Mouse (Mus musculus) embryonic facial prominence, embryonic 12.5 days (tissue): ENCODE data around the gene Tmem245. TPM values are rescaled to one million over a fixed set of nuclear protein-coding genes. Genes with fewer than 3 reads are reported as not detected.

Experiments
- ATAC-seq: fragments of 200-750 bp; cut with Nextera tagmentation; 2 replicates; pipeline ENCODE4 v1.8.0; 2017; ENCODE audit not compliant: insufficient number of reproducible peaks, insufficient read depth, low FRiP score, low TSS enrichment
- H3K27ac ChIP-seq: fragments of 300-500 bp; sonication (generic); 2 replicates; pipeline ENCODE4 v1.5.1; 2016; ENCODE audit warnings: mild to moderate bottlenecking
- H3K27me3 ChIP-seq: fragments of 300-500 bp; sonication (generic); 2 replicates; pipeline ENCODE4 v1.6.1; 2016; ENCODE audit warnings: mild to moderate bottlenecking, moderate library complexity
- H3K36me3 ChIP-seq: fragments of 300-500 bp; sonication (generic); 2 replicates; pipeline ENCODE4 v1.6.1; 2016; ENCODE audit warnings: mild to moderate bottlenecking
- H3K4me1 ChIP-seq: fragments of 300-500 bp; sonication (generic); 2 replicates; pipeline ENCODE4 v1.6.1; 2016
- H3K4me2 ChIP-seq: fragments of 300-500 bp; sonication (generic); replicated peaks from 2 replicates; pipeline ENCODE4 v1.6.1; 2016; ENCODE audit warnings: mild to moderate bottlenecking, moderate library complexity
- H3K4me3 ChIP-seq: fragments of 300-500 bp; sonication (generic); 2 replicates; pipeline ENCODE4 v1.5.1; 2016; ENCODE audit warnings: mild to moderate bottlenecking
- H3K9ac ChIP-seq: fragments of 300-500 bp; sonication (generic); 2 replicates; pipeline ENCODE4 v1.6.1; 2016; ENCODE audit warnings: mild to moderate bottlenecking, moderate library complexity
- H3K9me3 ChIP-seq: fragments of 300-500 bp; sonication (generic); 2 replicates; pipeline ENCODE4 v1.6.1; 2016; ENCODE audit warnings: mild to moderate bottlenecking, moderate library complexity
- WGBS: fragments of 180-500 bp; shearing (Covaris S2); methylation state at CpG from one replicate; pipeline ENCODE4 v1.1.7; 2016; 5-methylcytosine and 5-hydroxymethylcytosine counted together
- polyA plus RNA-seq: library from polyadenylated mRNA; unstranded; fragments of >200 nt; fragmentation: Nextera tagmentation; extraction: Ambion mirVana; gene quantifications from 2 replicates; pipeline ENCODE4 v1.2.1, GENCODE M21; 2016

The Tmem245 gene
- polyA plus RNA-seq, 1 experiment from 2014 or later = 13.5 TPM

DNA sequence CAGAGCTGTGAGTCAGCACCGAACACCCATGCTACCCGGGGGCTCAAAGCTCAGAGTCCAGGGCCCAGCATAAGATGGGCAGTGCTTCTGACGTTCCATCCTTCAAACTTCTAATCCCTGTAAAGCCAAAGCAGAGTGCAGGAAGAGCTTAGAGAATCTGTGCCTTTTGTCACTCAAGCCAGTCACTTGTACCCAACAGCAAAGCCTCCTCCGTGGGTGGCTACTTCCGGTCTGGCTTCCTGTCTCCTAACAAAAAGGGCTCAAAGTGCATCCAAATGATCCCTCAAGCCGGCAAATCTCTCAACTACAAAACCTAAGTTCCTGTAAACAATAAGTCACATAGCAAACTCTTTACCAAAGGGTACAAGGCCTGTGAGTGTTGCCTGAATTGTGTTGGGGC lies 2.3 kb upstream of the Tmem245 start:
- no peak overlapping the region for H3K9ac ChIP-seq
- H3K27ac ChIP-seq = no peak overlapping the region
- no peaks in the 10 kb centered on the region for H3K36me3 ChIP-seq
- no peaks in the 10 kb centered on the region for H3K9me3 ChIP-seq
- no peaks in the 10 kb centered on the region for H3K27me3 ChIP-seq
- no peak overlapping the region for H3K4me3 ChIP-seq
- 68% methylated on average over 6 of the region's 6 CpGs for WGBS
- H3K4me1 ChIP-seq = peaks cover 14% of the 10 kb centered on the region
- no peak overlapping the region for H3K4me2 ChIP-seq
- ATAC-seq = no peak

DNA sequence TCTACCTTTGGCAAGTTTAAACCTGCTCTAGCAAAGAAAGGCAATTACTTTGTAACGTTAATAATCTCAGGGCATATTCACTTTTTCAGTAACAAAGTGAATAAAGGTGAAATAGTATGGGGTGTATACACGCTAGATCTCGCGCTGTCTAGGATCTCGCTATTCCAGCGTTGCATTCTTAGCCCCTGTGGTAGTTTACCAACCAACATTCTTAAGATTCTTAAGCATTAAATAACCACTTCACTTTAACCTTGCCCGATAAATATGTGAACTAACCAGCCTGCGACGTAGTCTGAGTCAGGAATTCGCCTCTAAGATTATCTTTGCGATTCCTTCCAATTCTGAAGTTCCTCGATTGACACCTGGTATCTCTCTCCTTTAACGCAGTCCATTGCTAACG lies 1.1 kb downstream of the Tmem245 start:
- Histone ChIP-seq H3K27me3 (no peaks in the 10 kb centered on the region), H3K9me3 (no peaks in the 10 kb centered on the region), H3K4me3 (peak overlapping the region; percentile 84), H3K27ac (peak overlapping the region; percentile 88; the same call in 1 of the 2 replicates), H3K4me2 (peak overlapping the region; percentile 78), H3K9ac (peak overlapping the region; percentile 88), H3K36me3 (no peaks in the 10 kb centered on the region), H3K4me1 (peaks cover 33% of the 10 kb centered on the region)
- WGBS = under 1% methylated on average over 14 of the region's 14 CpGs
- no peak for ATAC-seq

DNA sequence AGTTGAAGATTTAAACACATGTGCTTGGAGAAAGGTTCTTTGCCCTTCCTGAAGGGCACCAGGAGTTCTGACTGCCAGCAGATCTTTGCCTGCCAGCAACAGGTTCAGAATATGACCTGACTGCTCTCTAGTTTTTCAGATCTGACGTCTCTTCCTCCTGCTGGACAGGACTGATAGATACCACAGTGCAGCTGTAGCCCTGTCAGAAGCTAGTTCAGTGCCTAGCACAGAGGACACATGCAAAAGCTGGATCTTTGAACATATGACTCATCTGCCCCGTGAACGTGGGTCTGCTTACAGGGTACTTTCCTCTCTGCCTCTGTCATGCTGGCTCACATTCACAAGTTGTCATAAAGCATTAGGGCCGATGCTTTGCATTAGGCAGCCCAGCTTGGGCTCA lies 3.0 kb downstream of the Tmem245 start:
- Histone ChIP-seq H3K4me1 (peaks cover 33% of the 10 kb centered on the region), H3K4me2 (no peak overlapping the region), H3K9me3 (no peaks in the 10 kb centered on the region), H3K36me3 (no peaks in the 10 kb centered on the region), H3K9ac (no peak overlapping the region), H3K27me3 (no peaks in the 10 kb centered on the region), H3K4me3 (no peak overlapping the region), H3K27ac (no peak overlapping the region)
- 51% methylated on average over 4 of the region's 4 CpGs for WGBS
- ATAC-seq = no peak

DNA sequence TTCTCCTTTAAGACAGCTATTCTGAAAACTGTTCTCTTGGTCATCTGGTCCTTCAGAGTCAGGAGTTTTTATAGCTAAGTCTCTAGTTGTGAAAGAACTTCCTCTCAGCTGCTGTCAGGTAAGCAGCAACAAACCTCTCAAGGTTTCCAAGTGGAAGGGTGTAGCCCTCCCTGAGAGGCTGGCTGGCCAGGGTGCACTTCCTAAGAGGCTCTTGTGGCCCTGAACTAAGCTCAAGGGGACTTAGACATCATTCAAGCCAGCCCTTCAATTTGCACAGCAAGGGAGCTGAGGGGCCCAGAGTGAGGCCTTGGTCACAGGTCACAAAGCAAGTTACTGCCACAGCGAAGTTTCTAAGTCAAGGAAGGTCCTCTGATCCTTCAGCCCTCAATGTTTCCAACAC lies 4.0 kb downstream of the Tmem245 start:
- Histone ChIP-seq H3K27me3 (no peaks in the 10 kb centered on the region), H3K9ac (no peak overlapping the region), H3K9me3 (no peaks in the 10 kb centered on the region), H3K4me1 (peaks cover 33% of the 10 kb centered on the region), H3K36me3 (no peaks in the 10 kb centered on the region), H3K27ac (no peak overlapping the region), H3K4me2 (no peak overlapping the region), H3K4me3 (no peak overlapping the region)
- ATAC-seq = no peak
- WGBS = 56% methylated on average over 1 of the region's 1 CpGs

DNA sequence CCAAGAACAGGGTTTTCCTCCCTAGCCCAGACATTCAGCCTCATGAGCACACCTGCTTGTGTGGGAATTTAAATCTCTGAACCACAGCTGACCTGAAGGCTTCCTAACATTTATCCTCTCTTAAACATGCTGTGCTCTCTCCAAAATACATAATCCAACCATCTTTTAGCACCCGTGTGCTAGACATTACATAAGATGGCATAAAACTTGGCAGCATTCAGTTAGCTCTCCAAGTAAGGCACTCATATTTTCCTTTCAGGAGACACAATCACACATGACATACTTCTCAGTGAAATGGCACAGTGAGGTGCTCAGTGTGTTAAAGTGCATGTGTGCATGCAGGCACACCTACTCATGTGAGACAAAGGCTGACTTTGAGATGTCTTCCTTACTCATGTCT lies 4.7 kb downstream of the Tmem245 start:
- Histone ChIP-seq H3K27me3 (no peaks in the 10 kb centered on the region), H3K9me3 (no peaks in the 10 kb centered on the region), H3K27ac (no peak overlapping the region), H3K36me3 (no peaks in the 10 kb centered on the region), H3K4me2 (no peak overlapping the region), H3K4me3 (no peak overlapping the region), H3K9ac (no peak overlapping the region), H3K4me1 (peaks cover 33% of the 10 kb centered on the region)
- WGBS = 82% methylated on average over 1 of the region's 1 CpGs
- ATAC-seq = no peak

DNA sequence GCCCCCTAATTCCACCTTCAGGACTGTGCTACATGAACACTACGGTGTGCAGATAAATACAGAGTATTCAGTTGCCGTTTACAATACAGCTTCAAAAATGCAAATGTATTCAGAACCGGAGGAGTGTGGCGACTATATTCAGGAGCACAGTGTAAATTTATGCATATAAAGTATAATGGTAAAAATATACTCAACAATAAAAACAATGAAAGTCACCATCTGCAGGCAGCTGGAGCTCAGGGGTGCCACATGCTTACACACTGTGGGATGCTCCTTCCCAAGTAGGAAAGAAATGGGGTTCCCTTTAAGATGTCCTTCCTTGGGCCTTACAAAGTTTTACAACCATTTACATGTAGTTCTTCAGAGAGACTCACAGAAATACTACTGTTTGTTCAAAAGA lies 5.8 kb downstream of the Tmem245 start:
- Histone ChIP-seq H3K9me3 (no peaks in the 10 kb centered on the region), H3K4me1 (peaks cover 33% of the 10 kb centered on the region), H3K4me3 (no peak overlapping the region), H3K9ac (no peak overlapping the region), H3K27me3 (no peaks in the 10 kb centered on the region), H3K4me2 (no peak overlapping the region), H3K36me3 (no peaks in the 10 kb centered on the region), H3K27ac (no peak overlapping the region)
- ATAC-seq = no peak
- 83% methylated on average over 4 of the region's 4 CpGs for WGBS

DNA sequence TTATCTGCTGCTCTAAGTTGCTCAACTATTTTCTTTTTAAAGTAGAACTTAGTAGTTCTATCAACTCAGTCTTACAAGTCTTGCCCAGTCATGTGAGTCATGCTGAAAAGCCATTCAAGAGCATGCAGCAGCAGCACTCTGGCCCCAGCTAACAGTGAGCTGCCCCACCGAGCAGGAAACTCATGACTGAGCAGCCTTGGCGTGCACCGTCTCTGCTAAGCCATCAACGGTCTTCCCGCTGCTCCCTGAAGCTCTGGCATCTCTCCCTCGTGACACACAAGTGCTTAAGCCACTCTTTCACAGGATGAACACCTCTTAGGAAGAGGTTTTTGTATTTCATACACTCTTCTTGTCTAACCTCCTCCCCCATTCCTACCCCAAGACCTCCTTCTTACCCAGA lies 10.1 kb downstream of the Tmem245 start:
- Histone ChIP-seq H3K4me3 (no peak overlapping the region), H3K27me3 (no peaks in the 10 kb centered on the region), H3K4me2 (no peak overlapping the region), H3K27ac (no peak overlapping the region), H3K36me3 (peaks cover 32% of the 10 kb centered on the region), H3K4me1 (no peaks in the 10 kb centered on the region), H3K9me3 (no peaks in the 10 kb centered on the region), H3K9ac (no peak overlapping the region)
- WGBS = 63% methylated on average over 6 of the region's 6 CpGs
- no peak for ATAC-seq

DNA sequence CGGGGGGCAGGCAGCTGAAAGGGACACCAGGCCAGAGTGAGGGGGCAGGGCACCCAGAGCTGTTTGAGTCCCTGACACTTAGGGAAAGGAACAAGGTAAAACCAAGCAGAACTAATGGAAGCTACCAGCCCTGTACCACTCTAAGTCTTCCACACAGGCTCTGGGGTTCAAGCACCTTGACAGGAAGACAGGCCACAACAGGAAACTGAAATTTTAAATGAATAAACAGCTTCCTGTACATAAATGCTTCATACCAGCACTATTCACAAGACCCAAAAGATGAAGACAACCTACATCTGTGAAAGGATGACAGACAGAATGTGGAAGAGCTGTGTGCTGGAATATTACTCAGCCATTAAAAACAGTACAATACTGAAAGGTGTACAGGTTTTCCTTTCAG lies 11.9 kb downstream of the Tmem245 start:
- no CpG with 5 or more reads among the region's 1 CpGs for WGBS
- Histone ChIP-seq H3K27me3 (no peaks in the 10 kb centered on the region), H3K36me3 (peaks cover 44% of the 10 kb centered on the region), H3K4me1 (no peaks in the 10 kb centered on the region), H3K9me3 (no peaks in the 10 kb centered on the region), H3K9ac (no peak overlapping the region), H3K27ac (no peak overlapping the region), H3K4me2 (no peak overlapping the region), H3K4me3 (no peak overlapping the region)
- ATAC-seq = no peak

DNA sequence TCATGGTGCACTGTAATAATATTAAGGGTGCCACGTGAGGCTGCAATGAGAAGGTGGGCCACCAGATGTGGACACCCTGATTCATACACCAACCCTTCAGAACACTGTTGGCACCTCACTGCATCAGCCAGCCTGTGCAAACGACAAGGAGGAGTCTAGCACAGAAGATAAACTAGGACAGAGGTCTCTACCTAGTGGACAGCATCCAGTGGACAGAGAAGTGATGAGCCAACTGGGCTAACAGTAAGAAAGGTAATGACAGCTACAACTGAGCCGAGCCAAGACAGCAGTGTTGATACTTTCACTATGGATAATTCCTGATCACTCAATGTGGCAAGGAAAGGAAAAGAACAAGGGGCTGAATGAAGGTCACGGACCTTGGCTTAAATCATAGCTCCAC lies 14.1 kb downstream of the Tmem245 start:
- Histone ChIP-seq H3K4me2 (no peak overlapping the region), H3K36me3 (peaks cover 55% of the 10 kb centered on the region), H3K27me3 (no peaks in the 10 kb centered on the region), H3K4me1 (no peaks in the 10 kb centered on the region; the same call in 1 of the 2 replicates), H3K9me3 (no peaks in the 10 kb centered on the region), H3K27ac (no peak overlapping the region), H3K9ac (no peak overlapping the region), H3K4me3 (no peak overlapping the region)
- ATAC-seq = no peak
- WGBS = 89% methylated on average over 4 of the region's 4 CpGs

DNA sequence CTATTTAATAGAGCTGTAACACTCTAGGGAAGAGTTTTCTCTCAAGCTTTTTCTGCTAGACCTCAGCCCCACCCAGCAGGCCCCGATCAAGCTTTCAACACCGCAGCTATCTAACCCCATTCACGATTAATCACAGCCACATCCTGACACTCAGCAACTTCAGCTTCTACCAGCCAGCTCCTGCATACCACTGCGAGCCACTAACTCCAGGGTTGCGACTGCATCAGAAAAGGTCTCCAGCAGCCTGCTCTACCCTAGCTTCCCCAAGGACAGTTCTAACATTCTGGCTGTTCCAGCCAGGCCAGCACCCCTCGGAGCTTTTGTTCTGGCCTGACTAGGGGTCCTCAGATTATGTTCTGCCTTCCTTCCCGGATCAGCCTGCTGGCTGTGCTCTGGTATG lies 15.1 kb downstream of the Tmem245 start:
- Histone ChIP-seq H3K27ac (no peak overlapping the region), H3K4me3 (no peak overlapping the region), H3K9me3 (no peaks in the 10 kb centered on the region), H3K4me1 (no peaks in the 10 kb centered on the region; the same call in 1 of the 2 replicates), H3K27me3 (no peaks in the 10 kb centered on the region), H3K9ac (no peak overlapping the region), H3K36me3 (peaks cover 55% of the 10 kb centered on the region), H3K4me2 (no peak overlapping the region)
- WGBS = 61% methylated on average over 7 of the region's 7 CpGs
- no peak for ATAC-seq

DNA sequence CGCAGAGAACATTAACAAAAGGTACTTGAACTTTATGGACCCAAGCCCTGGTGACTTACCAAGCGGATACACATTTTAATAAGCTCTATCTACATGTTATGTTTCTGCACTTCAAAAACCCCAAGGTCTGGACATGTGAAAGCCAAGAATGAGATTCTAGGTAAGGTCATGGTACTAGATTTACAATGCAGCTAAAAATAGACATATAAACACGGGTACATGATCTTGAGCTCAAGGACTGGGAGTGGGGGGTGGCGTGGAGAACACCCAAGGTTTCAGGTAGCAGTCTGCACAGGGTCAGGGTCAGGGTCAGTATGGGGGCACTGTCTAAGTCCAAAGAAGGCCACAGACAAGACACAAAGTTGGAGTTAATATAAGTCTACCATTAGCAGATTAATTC lies 16.9 kb downstream of the Tmem245 start:
- Histone ChIP-seq H3K27ac (no peak overlapping the region), H3K9ac (no peak overlapping the region)

DNA sequence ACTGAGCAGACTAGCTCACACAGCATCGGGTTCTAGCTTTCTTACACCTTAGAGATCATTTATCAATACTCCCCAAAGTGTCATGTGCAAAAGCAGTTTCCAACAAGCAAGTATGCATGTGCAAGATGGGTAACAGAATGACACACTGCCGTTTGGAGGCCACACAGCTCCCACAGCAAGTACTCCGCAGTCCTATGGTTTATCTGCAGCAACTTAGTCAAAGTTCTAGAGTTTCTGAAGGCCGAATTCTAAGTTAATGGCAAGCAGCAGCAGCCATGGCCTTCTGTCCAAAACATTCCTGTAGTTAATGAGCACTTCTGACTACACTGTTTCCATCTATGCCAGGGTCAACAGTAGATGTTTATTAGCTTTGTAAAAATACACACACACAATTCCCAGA lies 20.3 kb downstream of the Tmem245 start:
- WGBS = 78% methylated on average over 4 of the region's 4 CpGs
- no peaks in the 10 kb centered on the region for H3K27me3 ChIP-seq
- H3K4me3 ChIP-seq = no peak overlapping the region
- peaks cover 62% of the 10 kb centered on the region for H3K36me3 ChIP-seq
- no peak overlapping the region for H3K27ac ChIP-seq
- no peak for ATAC-seq
- no peaks in the 10 kb centered on the region for H3K9me3 ChIP-seq
- no peak overlapping the region for H3K4me2 ChIP-seq
- no peaks in the 10 kb centered on the region; the same call in 1 of the 2 replicates for H3K4me1 ChIP-seq
- no peak overlapping the region for H3K9ac ChIP-seq

More for the DNA sequence above, 16.9 kb downstream of the Tmem245 start:
- no peaks in the 10 kb centered on the region for H3K27me3 ChIP-seq
- no peaks in the 10 kb centered on the region; the same call in 1 of the 2 replicates for H3K4me1 ChIP-seq
- H3K4me2 ChIP-seq = no peak overlapping the region
- no peaks in the 10 kb centered on the region for H3K9me3 ChIP-seq
- H3K36me3 ChIP-seq = peaks cover 56% of the 10 kb centered on the region
- ATAC-seq = no peak
- WGBS = 84% methylated on average over 4 of the region's 4 CpGs
- H3K4me3 ChIP-seq = no peak overlapping the region

DNA sequence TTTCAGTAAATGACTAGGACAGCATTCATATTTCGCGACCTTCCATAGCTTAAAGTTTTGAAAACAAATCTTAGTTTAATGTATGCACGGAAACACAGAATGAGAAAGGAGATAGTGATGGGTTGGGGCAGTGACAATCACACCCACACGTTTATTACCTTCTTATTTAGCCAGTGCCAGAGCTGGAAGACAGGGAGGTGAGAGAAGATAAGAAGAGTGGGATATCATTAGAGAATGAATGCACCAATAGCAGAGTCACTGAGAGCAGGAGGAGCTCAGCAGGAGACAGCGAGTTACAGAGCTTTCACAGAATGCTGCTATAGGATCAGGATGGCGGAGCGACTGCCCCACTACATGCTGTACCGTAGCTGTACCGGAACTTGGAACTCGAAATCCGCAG lies 25.0 kb downstream of the Tmem245 start:
- no peak overlapping the region for H3K27ac ChIP-seq
- WGBS = 95% methylated on average over 11 of the region's 11 CpGs
- no peak overlapping the region for H3K9ac ChIP-seq
- no peak overlapping the region for H3K4me2 ChIP-seq
- no peaks in the 10 kb centered on the region for H3K9me3 ChIP-seq
- H3K4me3 ChIP-seq = no peak overlapping the region
- H3K27me3 ChIP-seq = no peaks in the 10 kb centered on the region
- no peaks in the 10 kb centered on the region for H3K4me1 ChIP-seq
- ATAC-seq = no peak
- H3K36me3 ChIP-seq = peaks cover 49% of the 10 kb centered on the region
